Mouse (Mus musculus): ENCODE measurements around the gene Taf12.
A peak's percentile ranks its signal among the peaks of the same experiment; 100 is the strongest.

The Taf12 gene

DNA sequence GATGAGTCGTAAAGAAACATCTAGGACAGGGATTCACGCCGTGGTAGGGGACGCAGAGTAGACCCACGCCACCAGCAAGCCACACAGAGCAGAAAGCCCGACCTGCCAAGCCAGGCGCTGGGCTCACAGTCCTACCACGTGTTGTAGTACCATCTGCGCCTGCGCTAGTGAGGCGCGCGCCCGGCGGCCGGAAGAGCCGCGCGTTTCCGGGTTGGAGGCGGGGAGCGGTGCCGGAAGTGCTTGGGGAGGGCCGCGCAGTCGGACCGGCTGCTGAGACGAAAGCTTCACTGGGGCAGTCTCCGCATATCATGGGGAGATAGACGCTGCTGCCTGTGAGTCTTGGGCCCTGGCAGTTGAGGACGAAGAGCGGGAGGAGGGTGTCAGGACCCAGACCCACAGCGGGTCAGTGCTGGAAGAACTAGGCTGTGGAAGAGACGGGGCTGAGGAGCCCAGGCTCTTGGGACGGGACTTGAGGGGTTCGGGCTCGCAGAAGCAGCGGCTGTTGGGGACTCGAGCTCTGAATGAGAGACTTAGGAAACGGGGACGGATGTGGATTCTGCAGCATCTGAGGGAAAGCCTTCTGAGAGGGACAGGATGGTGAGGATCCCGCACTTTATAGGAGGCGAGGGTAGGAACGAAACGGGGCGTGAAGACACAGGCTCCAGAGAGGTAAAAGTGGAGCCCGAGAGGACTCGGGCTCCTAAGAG is at the start of gene Taf12:
Taf12 (plus strand) TSS at position 220 of the 707 bp plus-strand sequence.
- DNase-seq (ENCODE audit: low spot score in 2 of 2), result peak; percentile 86 to 91

DNA sequence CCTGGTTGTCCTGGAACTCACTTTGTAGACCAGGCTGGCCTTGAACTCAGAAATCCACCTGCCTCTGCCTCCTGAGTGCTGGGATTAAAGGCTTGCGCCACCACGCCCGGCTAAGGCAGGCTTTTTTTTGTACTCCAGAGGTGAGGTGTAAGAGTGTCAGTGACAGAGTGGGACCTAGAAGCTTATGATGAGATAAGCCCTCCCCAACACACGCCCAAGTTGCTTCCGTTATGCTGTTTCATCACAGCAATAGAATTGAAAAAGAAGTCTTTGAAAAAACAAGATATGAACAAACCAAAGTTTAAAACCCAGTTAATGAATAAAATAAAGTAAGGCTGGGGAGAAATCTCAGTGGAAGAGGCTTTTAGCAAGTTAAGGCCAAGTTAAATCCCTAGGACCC is 43.8 kb upstream of the Taf12 start:
- DNase-seq (ENCODE audit: low spot score in 2 of 2), result no peak

DNA sequence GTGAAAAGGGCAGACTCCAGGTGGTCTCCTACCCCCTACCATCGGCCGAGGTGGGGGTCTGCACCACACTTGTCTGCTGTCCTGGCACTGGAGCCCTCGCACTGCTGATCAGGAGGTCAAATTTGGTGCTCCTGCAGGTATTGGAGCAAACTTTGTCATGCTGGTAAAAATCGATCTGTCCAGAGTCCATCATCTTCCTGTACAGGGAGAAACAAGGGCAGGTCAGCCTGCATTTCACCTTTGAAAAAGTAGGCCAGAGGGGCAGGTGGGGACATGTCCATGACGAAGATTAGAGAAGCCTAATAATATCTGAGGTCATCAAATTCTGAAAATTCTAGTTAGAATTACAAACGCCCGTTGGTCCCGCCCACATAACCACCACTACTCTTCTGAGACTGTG is 39.5 kb upstream of the Taf12 start:
- no peak for DNase-seq (ENCODE audit: low spot score in 2 of 2)

DNA sequence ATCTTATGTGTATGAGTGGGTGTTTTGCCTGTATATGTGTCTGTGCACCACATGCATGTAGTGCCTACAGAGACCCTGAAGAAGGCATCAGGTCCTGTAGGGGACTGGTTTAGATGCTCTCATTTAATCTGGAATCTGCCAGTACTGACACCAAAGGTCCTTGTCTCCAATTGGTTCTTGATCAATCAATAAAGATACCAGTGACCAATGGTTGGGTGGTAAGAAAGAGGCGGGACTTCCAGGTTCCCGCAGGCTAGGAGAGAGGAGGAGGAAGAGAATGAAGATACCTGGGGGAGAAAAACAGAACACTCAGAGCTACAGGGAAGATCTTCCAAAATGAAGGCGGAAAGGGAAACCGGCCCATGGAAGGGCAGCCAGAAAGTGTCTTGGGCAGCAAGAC is 35.8 kb upstream of the Taf12 start:
- no peak for DNase-seq (ENCODE audit: low spot score in 2 of 2)

DNA sequence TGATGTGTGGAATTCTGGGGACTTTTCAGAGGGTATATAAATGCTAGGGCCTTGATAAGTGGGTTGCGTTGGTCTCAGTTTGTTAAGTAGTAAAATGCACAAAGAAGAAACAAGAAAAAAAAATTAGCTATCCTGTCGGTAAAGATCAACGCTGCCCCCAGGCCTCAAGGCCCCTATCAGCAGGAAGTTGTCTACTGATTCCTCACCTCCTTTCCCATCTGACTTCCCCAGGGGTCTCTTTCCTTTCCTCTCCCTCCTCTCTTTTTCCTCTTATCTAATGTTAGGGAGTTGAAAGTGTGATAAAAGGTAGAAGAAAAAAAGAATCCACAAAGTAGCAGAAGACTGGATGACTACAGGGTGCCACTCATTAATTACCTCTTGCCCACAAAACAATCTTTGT is 33.8 kb upstream of the Taf12 start:
- no peak for DNase-seq (ENCODE audit: low spot score in 2 of 2)

DNA sequence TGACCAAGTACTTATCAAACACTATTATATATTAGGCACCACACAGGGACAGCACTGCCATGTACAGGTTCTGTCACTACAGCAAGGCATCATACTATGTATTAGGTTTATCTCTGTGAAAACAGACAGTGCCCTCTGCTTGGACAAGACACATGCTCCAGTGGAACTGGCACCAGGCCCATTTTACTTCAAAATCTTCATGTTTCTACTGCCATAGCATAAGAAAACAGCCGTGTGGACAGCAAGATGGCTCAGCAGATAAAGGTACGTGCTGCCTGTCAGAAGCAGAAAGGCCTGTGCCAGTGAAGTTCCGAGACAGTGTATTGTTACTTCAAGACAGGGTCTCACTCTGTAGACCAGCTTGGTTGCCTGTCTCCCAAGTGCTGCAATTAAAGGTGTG is 33.0 kb upstream of the Taf12 start:
- no peak for DNase-seq (ENCODE audit: low spot score in 2 of 2)

DNA sequence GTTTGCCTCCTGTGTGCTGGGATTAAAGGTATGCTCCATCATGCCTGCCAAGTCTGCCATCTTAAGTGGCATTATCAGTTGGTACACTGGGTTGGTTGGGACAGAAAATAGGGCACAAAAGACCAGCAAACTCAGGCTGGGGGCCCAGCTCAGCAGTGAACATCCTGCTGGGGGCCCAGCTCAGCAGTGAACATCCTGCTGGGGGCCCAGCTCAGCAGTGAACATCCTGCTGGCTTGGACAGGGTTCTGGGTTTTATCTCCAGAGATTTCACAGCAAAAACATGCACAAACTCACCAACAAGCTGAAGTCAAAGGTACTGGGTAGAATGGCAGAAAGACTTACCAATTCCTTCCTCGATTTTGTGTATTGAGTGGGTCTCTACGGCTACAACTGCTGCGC is 28.5 kb upstream of the Taf12 start:
- DNase-seq (ENCODE audit: low spot score in 2 of 2), result no peak

DNA sequence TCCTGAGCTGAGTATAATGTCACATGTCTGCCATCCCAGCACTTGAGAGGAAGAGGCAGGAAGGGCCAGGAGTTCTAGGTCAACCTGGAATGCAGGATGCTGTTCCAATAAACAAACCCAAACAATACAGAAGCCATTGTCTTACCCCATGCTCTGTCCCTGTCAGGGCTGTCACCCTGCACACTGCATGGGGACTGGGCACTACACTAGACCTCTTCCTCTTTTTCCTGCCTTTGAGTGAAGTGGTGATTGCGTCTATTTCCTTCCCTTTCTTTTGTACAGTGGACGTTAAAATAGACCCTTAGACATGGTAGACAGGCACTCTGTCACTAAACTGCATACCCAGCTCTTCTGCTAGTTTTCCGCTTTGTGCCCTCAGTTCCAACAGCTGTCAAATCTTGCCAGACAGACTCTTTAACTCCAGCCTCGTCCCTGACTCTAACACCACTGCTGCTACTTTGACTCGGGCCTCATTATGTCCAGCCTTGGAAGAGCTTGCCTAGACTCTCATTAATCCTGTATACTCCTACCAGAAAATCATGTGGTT is 26.7 kb upstream of the Taf12 start:
- DNase-seq (ENCODE audit: low spot score in 2 of 2), result no peak

DNA sequence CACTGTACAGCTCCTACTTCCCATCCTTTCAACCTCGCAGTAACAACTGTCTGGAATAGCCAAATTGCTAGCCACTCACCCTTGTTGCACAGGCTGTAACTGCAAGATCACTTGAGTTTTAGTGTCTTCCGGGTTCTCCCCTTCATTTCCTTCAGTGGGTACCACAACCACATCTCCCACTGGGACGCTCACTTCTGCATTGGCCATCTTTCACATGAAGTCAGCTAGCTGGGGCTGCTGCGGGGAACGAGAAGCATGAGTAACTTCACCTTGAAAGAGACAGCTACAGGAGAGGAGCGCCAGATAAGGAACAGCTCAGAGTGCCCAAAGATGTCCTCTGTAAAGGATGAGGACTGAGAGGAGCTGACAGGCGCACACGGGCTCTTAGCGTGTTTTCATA is 22.6 kb upstream of the Taf12 start:
- DNase-seq (ENCODE audit: low spot score in 2 of 2), result no peak

DNA sequence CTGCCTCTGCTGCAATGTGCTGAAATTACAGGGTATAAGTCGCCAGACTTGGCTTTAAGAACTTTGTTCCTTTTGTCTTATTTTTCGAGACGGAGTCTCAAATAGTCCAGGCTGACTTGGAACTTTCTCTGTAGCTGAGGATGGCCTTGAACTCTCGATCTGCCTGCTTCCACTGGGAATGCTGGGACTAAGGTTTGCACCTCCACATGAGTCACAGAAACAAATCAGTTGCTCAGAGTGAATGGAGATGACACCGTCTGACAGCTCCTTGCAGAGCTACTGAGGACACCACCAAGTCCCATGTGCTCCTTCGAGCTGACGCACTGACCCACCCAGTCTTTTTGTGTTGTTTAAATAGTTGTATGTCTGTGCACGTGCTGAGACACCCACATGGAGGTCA is 21.0 kb upstream of the Taf12 start:
- DNase-seq (ENCODE audit: low spot score in 2 of 2), result no peak

DNA sequence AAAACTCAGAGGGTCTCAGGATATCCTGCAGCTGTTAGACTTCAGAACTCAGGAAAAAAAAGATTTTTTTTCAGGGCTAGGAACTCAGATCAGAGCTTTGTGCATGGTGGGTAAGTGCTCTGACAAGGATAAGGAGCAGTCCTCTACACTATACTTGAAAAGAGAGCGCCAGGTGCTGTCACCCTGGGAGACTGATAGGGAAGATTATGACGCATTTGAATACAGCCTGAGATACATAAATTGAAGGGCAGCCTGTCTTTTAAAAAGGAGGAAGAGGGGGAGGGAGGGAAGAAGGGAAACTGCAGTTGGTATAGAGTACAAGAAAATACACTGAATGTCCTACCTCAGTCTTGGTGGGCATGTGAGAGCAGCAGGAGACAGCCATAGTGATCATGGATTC is 20.6 kb upstream of the Taf12 start:
- no peak for DNase-seq (ENCODE audit: low spot score in 2 of 2)

DNA sequence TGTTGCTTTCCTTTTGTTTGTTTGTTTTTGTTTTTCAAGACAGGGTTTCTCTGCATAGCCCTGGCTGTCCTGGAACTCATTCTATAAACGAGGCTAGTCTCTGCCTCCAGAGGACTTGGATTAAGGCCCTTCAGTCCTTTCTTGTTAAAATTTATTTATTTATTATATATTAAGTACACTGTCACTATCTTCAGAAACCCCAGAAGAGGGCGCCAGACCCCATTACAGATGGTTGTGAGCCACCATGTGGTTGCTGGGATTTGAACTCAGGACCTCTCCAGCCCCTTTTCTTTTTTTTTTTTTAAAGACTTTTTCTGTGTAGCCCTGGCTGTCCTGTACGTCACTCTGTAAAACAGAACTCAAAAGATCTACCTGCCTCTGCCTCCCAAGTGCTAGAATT is 19.2 kb upstream of the Taf12 start:
- DNase-seq (ENCODE audit: low spot score in 2 of 2), result no peak

DNA sequence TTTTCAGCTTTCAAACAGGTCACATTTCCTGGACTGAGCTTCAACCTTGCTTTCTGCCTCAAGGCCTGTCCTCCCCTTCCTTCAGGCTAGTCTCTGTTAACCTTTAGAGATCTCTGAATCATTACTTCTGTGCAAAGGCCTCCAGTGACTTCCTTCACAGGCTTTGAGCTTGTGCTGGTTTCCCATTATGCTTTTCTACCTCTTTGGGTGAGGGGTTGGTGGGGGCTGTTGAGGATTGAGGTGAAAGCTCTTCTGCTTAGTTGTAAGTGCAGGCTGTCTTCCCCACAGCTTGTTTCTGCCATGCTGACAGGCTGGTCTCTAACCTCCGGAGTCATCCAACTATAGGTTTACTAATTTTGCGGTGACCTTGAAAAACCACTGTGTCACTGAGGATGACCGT is 17.8 kb upstream of the Taf12 start:
- DNase-seq (ENCODE audit: low spot score in 2 of 2), result no peak

DNA sequence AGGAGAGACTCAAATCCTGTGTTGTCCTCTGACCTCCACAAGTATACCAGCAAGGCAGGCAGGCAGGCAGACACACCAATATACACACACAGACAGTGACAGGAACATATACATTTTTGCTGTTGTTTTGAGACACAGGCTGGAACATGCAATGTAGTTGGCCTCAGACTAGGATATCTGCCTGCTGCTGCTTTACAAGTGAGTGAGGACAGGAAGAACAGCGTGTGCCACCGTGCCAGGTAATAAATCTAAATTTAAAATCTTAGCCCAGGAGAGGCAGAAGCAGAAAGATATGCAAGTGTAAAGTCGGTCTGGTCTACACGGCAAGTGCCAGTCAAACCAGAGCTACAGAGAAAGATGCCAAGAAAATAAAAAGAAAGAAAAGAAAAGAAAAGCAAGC is 14.9 kb upstream of the Taf12 start:
- DNase-seq (ENCODE audit: low spot score in 2 of 2), result peak in 1 of 2 experiments; percentile 25

DNA sequence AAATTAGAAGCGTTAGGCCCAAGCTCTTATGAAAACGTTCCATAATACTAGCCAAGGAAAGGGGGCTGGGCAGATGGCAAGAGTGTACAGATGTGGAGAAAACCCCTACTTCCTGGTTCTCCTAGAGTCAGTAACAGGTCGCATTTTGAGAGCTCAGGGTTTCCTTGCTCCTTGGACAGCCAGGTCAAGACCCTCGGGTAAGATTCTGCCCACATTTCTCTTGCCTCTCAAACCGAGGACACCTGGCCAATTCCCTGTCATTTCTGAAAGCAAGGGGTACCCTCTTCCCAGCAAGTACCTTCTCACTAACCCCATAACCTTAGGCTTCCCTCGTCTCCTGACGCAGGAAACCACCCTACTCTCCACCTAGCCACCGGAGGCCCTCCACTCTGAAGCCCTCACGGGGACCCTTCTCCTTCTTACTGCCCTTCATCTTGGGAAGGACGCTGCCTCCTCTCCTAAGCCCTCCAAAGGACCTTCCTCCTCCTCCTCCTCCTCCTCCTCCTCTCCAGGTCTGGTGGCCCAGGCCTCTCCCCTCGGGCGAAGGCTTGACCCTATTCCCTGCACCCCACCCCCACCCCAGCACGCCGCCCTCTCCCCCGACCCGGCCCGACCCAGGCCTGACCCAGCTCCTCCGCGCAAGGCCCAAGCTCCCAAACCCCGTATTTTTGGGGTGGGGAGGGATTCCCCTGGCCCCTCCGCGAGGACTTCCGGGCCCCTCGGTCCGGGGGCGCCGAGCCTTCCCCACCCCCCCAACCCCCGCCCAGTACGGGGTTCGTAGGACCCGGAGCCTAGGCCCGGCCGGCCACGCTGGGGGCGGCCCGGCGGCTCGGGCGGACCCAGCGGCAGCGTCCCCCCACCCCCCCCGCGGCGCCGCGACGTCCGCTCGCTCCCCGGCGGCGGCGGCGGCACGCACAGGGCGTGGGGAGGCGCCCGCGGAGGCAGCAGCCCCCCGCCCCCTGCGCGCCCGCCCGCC is 13.5 kb upstream of the Taf12 start:
- DNase-seq (ENCODE audit: low spot score in 2 of 2), result peak; percentile 16 to 31

DNA sequence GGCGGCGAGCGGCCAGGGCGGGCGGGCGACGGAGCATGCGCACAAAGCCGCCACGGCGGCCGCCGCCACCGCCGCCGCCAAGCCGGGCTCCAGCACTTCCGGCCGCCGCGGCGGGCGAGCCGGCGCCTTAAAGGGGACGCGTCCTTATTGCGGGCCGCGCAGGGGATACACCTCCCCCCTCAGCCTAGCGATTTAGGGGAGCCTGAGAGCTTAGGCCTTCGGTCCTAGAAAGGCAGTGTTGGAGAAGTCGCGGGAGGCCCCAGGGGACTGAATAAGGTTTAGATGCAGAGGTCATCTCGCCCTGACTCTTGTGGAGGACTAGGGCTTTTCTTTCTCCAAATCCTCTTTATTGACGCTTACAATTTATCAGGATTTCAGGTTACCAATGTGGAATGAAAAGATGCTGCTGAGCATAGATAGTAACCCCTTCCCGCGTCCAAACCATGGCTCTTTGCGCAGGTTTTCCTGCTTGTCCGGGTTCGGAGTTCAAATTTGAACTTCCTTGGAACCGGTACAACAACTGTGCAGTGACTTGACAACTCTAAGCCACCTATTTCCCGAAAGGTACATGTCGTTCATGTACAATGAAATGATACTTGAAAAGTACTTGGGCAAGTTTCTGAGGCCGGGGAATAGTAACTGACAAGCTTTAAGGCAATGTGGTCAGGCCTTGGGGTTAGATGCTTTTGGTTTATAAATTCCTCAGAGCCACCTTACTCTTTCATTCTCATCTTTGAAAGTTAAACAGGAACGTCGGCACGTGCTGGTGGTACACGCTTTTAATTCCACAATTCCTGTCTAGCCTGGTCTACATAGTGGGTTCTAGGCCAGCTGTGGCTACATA is 12.4 kb upstream of the Taf12 start, which contains the start of gene Gmeb1:
Gmeb1 (minus strand) TSS at position 89 of the 844 bp plus-strand sequence.
- peak; percentile 60 to 69 for DNase-seq (ENCODE audit: low spot score in 2 of 2)

DNA sequence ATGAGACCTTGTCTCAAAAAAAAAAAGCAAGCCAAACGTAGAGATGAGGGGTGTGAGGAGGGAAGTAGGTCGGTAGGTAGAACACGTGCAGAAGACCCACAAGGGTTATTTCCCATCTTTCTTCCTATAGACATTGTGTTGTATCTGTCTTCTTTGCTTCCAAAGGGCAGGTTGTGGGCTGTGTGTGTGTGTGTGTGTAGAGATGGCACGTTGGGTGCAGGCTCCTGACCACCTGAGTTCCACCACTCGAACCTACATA is 11.9 kb upstream of the Taf12 start:
- DNase-seq (ENCODE audit: low spot score in 2 of 2), result no peak

DNA sequence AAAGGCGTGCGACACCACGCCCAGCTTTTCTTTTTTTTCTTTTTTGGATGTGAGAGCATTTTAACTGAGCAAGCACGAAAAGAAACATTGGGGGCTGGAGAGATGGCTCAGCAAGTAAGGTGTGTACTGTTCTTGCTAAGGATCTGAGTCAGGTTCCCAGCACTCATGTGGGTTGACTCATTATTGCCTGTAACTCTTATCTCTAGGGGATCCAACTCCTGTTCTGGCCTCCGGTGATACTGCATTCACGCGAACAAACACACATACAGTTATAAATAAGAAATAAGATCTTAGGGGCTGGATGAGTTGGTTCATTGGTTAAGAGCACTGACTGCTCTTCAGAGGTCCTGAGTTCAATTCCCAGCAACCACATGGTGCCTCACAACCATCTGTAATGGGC is 10.9 kb upstream of the Taf12 start:
- no peak for DNase-seq (ENCODE audit: low spot score in 2 of 2)

DNA sequence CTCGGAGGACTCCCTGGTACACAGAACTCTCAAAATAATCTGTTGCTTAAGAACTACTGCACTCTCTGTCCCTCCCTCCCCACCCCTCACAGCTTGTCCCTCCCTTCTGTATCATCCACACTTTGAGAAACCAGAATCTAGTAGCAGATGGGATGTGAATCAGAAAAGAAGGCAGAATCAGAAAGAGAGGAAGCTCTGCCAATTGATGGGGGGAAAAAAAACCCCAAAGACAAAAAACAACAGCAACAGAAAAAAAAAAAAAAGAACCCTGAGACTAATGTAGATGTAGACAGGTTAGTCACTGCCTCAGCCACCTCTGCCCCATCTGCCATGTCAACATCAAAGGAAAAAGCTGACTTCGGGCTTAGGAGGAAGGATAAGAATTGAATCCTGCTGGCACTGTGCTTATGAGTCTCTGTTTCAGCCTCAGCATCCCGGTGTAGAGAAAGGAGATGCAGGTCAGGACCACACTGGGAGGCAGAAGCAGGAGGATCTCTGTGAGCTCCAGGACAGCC is 7.3 kb upstream of the Taf12 start:
- no peak for DNase-seq (ENCODE audit: low spot score in 2 of 2)

DNA sequence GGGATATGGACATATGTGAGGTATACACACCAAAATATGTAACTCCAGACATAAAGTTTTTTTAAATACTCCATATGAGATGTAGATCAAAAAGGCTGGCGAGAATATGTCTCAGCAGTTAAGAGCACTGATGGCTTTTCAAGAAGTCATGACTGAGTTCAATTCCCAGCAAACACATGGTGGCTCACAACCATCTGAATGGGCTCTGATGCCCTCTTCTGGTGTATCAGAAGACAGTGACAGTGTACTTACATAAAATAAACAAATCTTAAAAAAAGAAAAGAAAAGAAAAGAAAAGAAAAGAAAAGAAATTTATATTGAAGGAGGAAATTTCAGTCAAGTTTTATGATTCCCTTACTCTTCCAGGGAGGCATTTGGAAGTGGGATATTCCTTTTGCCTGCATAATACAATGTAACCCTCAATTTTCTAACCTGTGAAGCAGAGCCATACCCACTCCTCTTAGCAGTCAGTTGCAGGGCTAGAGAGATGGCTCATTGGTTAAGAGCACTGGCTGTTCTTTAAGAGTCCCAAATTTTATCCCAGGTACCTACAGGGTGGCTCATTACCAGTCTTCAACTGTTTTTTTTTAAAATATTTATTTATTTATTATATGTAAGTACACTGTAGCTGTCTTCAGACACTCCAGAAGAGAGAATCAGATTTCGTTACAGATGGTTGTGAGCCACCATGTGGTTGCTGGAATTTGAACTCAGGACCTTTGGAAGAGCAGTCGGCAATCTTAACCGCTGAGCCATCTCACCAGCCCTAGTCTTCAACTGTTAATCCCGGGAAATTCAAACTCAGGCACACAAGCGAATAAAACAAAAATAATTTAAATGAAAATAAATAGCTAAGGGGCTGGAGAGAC is 5.1 kb upstream of the Taf12 start:
- no peak for DNase-seq (ENCODE audit: low spot score in 2 of 2)

Measured in urinary bladder, postnatal 36 days (tissue).